Mouse (Mus musculus) fat pad, adult 2 months (tissue): Measurements from ENCODE around the gene Rbpj.

Source experiments
- DNase-seq: peaks from one replicate; pipeline ENCODE4 v3.0.0-alpha.2; 2011; ENCODE audit warnings: low read depth, low spot score; ENCODE audit errors: extremely low read depth

Rbpj gene

GRCm38 (mm10) chr5:53509465-53509864, 43.5 kb downstream of the Rbpj start:
- DNase-seq, result no peak

DNA sequence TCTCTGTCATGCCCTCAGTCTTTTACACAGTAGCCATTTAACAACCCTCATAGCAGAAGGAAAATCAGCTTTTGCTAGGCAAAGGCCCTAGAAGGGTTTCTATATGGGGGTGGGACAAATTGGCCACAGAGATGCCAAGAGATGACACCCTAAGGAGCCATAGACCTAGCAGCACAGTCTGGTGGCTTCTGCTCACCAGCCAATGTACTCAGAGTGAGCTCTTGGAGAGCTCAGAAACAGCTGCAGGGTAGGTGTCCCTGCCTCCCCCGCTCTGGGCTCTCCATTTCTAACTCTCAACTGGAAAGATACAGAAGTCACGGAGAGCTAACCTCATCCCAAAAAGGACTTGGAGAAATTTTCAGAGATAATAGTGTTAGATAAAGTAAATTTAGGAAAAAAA, 44.0 kb downstream of the Rbpj start:
- DNase-seq, result no peak

- DNase-seq, result no peak
These were observed 45.5 kb downstream of the Rbpj start for GRCm38 (mm10) chr5:53511426-53511825.

DNA sequence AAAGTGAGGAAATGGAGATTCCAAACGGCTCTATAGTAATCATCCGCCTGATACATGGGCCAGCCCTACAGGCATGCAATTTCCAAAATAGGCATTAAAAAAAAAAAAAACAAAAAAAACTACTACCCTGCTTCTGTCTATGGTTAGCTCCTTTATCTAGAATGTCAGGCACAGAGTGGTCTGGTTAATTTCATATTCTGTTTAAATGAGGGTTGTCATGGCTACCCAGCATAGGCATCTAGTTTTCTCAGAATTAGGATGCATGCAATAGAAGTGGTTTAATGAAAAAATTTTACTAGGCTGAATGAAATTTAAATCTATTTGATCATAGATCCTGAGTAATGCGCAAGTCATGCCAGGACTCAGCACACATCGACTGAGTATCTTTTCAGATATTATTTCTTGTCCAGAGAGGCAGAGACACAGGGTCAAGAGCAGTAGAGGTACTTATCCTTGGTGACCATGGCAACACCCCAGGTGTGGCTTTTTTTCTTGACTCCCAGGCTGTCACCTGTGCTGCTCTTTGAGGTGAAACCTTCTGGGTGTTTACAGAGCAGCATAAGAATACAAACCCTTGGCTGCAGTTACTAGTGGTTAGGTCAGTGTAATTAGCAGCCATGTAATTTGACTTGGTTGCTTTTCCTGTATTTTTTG, 49.1 kb downstream of the Rbpj start:
- no peak for DNase-seq

- no peak for DNase-seq
These were observed 50.5 kb downstream of the Rbpj start for GRCm38 (mm10) chr5:53516482-53516881.

- DNase-seq, result no peak
These were observed 51.9 kb downstream of the Rbpj start for GRCm38 (mm10) chr5:53517802-53518201.

DNA sequence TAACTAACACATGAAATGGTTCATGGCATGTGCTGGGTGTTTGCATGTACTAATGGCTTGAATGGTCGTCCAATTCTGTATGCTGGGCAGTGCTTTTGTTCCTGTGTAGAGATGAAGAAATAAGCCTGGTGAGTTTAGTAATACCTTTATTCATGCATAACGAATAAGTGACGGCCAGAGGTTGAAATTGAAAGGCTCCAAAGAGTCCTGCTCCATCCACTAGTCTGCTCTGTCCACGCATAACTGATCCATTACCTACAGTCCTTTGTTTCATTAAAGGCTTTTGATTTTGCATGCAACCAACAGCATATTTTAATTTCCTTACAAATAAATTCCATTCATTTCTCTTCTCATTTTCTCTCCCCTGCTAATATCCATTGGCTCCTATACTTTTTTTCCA, 53.2 kb downstream of the Rbpj start:
- DNase-seq, result no peak

GRCm38 (mm10) chr5:53519998-53520577, 54.1 kb downstream of the Rbpj start:
- no peak for DNase-seq

DNA sequence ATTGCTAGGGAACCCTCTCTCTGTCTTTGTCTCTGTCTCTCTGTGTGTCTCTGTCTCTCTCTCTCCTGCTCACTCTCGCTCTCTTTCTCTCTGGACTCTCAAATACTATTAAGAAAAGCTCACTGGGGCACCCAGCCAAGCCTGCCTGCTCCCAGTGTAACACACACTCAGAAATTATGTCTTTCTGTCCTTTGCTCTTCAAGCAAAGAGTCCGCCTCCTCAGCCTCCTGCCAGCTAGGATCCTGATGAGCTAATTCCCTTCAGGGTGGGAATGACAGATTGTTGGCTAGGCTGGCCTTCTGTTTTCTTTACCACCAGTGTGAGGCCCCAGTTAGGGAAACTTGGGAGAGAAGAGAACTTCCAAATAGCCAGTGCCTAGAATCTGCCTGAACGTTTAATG, 57.1 kb downstream of the Rbpj start:
- DNase-seq, result no peak

GRCm38 (mm10) chr5:53524162-53524561, 58.2 kb downstream of the Rbpj start:
- DNase-seq, result peak; percentile 36

DNA sequence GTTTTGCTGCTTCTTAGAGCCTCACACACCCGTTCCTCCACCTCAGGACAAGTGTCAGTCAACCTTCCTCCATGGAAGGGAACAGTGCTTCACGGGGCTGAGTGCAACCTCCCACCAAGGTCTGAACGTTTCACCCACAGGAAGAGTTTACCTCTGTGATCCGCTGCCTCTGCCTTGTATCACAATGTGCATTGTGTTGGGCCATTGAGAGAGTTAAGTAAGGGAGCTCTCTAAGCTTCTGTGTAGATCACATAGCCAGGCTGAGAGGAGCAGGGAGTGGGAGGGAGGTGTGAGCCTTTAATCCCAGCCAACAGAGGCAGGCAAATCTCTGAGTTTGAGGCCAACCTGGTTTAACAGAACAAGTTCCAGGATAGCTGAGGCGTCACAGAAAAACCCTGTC, 58.9 kb downstream of the Rbpj start:
- DNase-seq, result peak; percentile 26

DNA sequence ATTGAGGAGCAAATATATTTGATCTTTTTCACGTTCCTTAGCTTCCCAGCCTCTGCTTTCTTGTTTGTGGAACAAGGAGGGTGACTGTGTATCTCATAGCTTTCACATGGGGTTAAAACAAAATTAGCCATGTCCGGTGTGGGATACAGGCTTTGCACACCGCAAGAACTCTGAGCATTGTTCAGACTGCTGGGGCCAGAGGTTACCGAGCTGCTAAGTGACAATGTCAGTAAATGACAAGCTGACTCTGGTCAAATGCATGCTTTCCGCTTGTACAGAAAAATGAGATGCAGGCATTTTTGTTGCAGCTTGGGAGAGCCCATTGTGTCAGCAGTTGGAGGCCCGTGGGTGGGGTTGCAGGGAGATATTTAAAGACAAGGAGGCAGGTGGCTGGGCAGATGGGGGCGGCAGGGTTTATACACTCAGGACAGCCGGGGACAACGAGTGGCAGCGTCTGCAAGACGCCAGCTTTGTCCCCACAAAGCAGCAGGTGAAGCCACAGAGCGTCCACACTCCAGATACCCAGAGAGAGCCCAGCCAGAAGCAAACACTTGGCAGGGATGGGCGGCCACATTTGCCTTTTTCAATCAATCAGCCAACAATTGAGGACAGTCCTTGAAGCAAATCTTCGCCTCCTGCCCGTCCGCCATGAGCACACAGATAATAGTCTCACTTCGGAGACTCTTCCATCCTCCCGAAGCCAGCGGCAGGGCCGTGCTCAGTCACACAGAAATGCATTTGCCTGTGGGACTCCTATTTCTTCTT, 59.5 kb downstream of the Rbpj start:
- DNase-seq, result no peak

- no peak for DNase-seq
These were observed 60.1 kb downstream of the Rbpj start for GRCm38 (mm10) chr5:53526070-53526430.

GRCm38 (mm10) chr5:53529846-53530245, 63.9 kb downstream of the Rbpj start:
- DNase-seq, result no peak

DNA sequence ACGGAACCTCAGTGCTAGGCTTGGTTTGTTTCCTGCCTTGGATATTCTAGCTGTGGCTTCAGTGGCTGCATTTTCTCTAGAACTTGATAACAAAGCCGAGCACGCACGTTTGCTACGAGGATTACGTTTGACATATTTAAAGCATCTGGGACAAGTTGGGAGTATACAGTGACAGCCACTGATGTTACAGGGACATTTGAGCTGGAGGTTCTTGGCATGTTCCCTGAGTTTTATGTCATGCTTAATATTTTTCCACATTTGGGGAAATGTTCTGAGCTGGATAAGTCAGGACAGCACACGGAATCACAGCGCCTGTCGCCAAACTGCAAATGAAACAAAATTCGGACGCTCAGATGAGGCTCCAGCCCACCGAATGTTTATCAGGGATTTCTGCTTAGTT, 69.1 kb downstream of the Rbpj start:
- no peak for DNase-seq

DNA sequence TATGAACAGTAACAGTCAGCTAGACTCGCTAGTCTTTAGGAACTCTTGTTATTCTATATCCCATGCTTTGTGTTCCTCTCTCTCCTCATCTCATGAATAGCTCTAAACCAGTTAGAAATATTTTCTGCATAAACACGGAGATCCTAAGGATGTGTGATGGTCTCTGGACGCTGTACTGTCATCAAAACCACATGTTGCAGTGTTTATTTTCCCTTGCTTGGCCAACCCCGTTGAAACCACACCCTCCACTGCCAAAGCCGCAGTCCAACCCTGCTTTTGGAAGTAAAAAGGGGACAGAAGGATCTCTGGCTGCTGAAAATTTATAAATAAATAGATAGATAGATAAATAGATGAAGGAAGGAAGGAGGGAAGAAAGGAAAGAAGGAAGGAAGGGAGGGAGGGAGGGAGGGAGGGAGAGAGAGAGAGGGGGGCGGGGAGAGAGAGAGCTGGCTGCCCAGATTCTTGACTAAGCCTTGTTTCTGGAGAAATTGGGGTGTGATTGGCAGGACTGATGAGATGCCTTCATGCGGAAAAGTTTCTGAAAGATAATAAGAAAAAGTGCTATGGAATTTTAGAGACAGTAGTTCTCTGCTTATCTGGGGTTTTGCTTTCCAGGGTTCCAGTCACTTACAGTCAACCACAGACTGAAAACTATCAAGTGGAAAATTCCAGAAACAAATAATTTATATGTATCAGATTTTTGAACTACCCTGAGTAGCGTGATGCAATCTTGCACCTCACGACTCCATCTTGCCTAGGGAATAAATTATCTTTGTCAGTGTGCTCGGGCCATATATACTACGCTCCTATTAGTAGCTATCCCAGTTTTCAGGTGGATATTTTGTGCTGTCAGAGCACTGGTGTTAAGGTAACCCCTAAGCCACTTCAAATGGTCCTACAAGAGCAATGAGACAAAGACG, 70.9 kb downstream of the Rbpj start:
- DNase-seq, result no peak

GRCm38 (mm10) chr5:53539860-53540633, 74.1 kb downstream of the Rbpj start:
- no peak for DNase-seq

GRCm38 (mm10) chr5:53542073-53542472, 76.1 kb downstream of the Rbpj start:
- no peak for DNase-seq

DNA sequence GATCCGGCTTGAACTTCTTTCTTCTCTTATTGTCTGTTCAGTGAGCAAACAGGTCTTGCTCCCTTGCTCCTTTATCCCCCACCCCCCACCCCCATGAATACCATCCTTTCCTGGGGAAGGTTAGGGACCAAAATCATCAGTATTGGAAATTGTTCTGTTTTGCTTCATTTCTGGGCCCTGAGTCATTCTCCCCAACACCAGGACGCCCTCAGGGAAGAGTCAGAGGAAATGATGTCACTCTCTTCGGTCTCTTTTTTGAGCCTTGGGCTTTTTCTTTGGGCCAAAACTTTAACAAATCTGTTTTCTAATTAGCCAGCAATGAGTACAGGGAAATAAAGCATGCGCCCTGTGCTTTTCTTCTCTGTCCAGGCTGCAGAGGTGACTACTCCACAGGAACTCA, 77.4 kb downstream of the Rbpj start:
- DNase-seq, result no peak

DNA sequence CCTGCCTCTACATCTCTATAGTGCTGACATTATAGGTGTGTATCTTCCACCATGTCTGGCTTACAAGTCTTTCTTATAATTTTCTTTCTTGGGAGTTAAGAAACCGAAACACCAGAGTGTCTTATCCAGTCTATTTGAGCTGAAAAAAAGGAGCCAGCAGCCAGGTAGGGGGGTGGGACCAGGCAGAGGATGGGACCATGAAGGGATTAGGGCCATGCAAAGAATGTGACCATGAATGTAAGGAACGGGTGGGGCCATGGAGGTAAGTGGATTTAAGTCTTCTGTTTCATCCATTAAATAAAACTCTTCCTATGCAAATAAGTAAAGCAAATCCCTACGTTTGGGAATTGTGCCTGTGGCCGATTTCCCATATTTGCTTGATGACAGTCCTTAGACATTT, 78.0 kb downstream of the Rbpj start:
- DNase-seq, result no peak

DNA sequence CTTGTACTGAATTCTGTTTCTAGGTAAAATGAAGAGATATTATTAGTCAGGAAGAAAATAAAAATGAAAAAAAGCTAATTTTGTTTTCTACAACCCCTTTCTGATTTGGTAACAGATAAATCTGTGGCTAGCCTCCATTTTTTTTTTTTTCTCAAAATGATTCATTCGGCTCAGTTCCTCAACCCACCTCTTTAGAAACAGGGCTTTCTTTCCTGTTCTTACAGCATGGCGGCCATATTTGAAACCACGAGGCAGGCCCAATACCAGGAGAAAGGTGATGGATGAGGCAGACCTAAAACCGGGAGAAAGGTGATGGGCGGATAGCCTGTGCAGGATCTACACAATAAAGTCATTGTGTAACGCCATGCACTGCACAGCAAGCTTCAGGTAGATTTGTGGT, 80.5 kb downstream of the Rbpj start:
- no peak for DNase-seq
